9 mouse cellular contexts compared by ENCODE assay signal in the genomic region with DNA sequence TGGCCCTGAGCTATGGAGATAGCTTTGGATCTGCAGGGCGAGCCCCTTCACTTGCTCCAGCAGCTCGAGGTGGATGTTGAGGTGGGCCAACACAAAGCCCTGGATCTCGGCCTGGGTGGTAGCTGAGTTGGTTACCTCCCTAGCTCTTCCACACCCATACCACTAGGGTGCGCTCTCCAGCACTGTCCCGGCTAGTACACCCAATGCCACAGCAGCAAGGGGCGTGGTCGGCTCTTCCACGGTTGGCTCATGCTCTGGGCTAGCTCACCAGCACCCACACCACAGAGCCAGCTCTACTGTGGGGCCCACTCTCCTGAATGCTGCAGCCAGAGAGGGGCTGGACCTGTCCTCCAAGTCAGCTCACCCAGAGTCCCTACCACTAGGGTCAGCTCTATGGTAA. TPM values are rescaled to one million over a fixed set of nuclear protein-coding genes. Genes with fewer than 3 reads are reported as not detected.
A peak's percentile ranks its signal among the peaks of the same experiment; 100 is the strongest.
DNase-seq lines count a peak whose midpoint lies in the region; ATAC-seq lines count a peak whose summit lies in the region.
"Had no signal": no experiment of that assay in that cellular context is flagged by ENCODE, and none has a peak within 500 bp of the region (broad histone marks: within the 10 kb centered on the region; RNA-seq: fewer than 3 reads in every experiment).

No protein-coding gene starts in this region.

- no peak for ATAC-seq in cerebellum, adult (ENCODE audit: insufficient number of reproducible peaks, low FRiP score, low TSS enrichment)
- ATAC-seq in neutrophil, adult 5-6 weeks (ENCODE audit: extremely low read depth, insufficient number of reproducible peaks, low FRiP score, poor library complexity, severe bottlenecking) = peak; percentile 58; the same call in 1 of the 2 replicates

- peak; percentile 4 for DNase-seq in cerebellum, adult 9-11 months
- DNase-seq in 3134 (ENCODE audit: extremely low read depth, insufficient read length, low spot score) = peak; percentile 58
- peak; percentile 71 for DNase-seq in adrenal gland, postnatal 10 days
- peak; percentile 54 for DNase-seq in gastrocnemius, postnatal 14 days
- peak; percentile 71 for DNase-seq in liver
- DNase-seq in frontal cortex, adult 2 months (ENCODE audit: extremely low spot score in 1 of 2, low spot score in 1 of 2) = no peak

- intact Hi-C loops in gastrocnemius, postnatal 14 days (cut with DNase I; ENCODE audit: low total_unique reads) = loop anchor here (5.0 kb wide), 1 partner anchor 45 kb away; no protein-coding TSS in a partner anchor

RNA-seq across cellular contexts. Expression of gene Wnt8b, which starts 6.0 kb away (rescaled TPM):
- under 1 TPM in 1 of 2 experiments, not detected in 1; 0.09 TPM for total RNA-seq in adrenal gland, postnatal 10 days (2021)
- total RNA-seq in gastrocnemius, postnatal 14 days (2021) = not detected
- not detected in 2 replicates for total RNA-seq in neutrophil, adult 5-6 weeks (2017)
- polyA plus RNA-seq in frontal cortex, adult 2 months (2012; rRNA removed) = 0.04 TPM in 1 of 2 replicates, not detected in the other
- total RNA-seq: layer of hippocampus, adult 18-20 months had no signal

RNA-seq across cellular contexts. Expression of gene Sec31b, which starts 58.4 kb away (rescaled TPM):
- total RNA-seq in adrenal gland, postnatal 10 days (2021) = 1 to 10 TPM; 4.3 to 6.9 TPM
- 1 to 10 TPM; 6.5 to 9.2 TPM for total RNA-seq in gastrocnemius, postnatal 14 days (2021)
- 1.8 and 2.1 TPM in 2 replicates for total RNA-seq in neutrophil, adult 5-6 weeks (2017)
- polyA plus RNA-seq in frontal cortex, adult 2 months (2012; rRNA removed) = 0.40 and 0.56 TPM in 2 replicates

Comparison
In these comparisons a context has a peak if more than half of its experiments do, and no peak if none do; other contexts are left out.
1. DNase-seq: peak in cerebellum, adult 9-11 months (single experiment), 3134 (single experiment), adrenal gland, postnatal 10 days (single experiment), gastrocnemius, postnatal 14 days (single experiment) and liver (single experiment); none in frontal cortex, adult 2 months (0 of 2).